Mouse (Mus musculus) myocyte (in vitro differentiated cells): ENCODE results near the gene Sstr4. TPM values are rescaled to one million over a fixed set of nuclear protein-coding genes. Genes with fewer than 3 reads are reported as not detected.

Experiments
- H3K27me3 ChIP-seq: one replicate; pipeline ENCODE4 v1.6.1; 2011; ENCODE audit not compliant: control insufficient read depth, insufficient read depth, insufficient read length
- H3K36me3 ChIP-seq: one replicate; pipeline ENCODE4 v1.6.1; 2011; ENCODE audit not compliant: control insufficient read depth, insufficient read depth
- H3K4me2 ChIP-seq: one replicate; pipeline ENCODE4 v1.6.1; 2011; ENCODE audit warnings: low read depth, control low read depth
- H3K4me3 ChIP-seq: one replicate; pipeline ENCODE4 v1.5.1; 2011; ENCODE audit warnings: mild to moderate bottlenecking, control low read depth, moderate library complexity
- H3K79me2 ChIP-seq: one replicate; pipeline ENCODE4 v1.6.1; 2011; ENCODE audit not compliant: control insufficient read depth, insufficient read depth
- H3ac ChIP-seq: one replicate; pipeline ENCODE4 v1.6.1; 2011; ENCODE audit not compliant: control insufficient read depth, insufficient read length
- CEBPB ChIP-seq: IDR thresholded peaks from 2 replicates; pipeline ENCODE4 v1.6.1; 2011; ENCODE audit warnings: mild to moderate bottlenecking, moderate library complexity; ENCODE audit not compliant: poor library complexity, insufficient read depth, severe bottlenecking
- E2F4 ChIP-seq: IDR thresholded peaks from one replicate; pipeline ENCODE4 v1.6.1; 2011; ENCODE audit warnings: mild to moderate bottlenecking, control low read depth, moderate library complexity; ENCODE audit not compliant: insufficient read depth
- MAX ChIP-seq: IDR thresholded peaks from one replicate; pipeline ENCODE4 v1.6.1; 2011; ENCODE audit warnings: low read depth, mild to moderate bottlenecking, control low read depth
- MYOD1 ChIP-seq, 3 experiments: IDR thresholded peaks; one replicate each; pipeline ENCODE4 v1.6.1; 2011; ENCODE audit warnings: control low read depth in 2 of 3, low read depth in 2 of 3, mild to moderate bottlenecking in 2 of 3, moderate library complexity in 1 of 3; ENCODE audit not compliant: insufficient read length in 2 of 3, control insufficient read depth in 1 of 3
- MYOG ChIP-seq, 3 experiments: IDR thresholded peaks; one replicate each; pipeline ENCODE4 v1.6.1; 2011; ENCODE audit warnings: control low read depth in 2 of 3, low read depth in 2 of 3, mild to moderate bottlenecking in 2 of 3; ENCODE audit not compliant: insufficient read length in 2 of 3, control insufficient read depth in 1 of 3, insufficient read depth in 1 of 3
- POLR2A ChIP-seq: IDR thresholded peaks from one replicate; pipeline ENCODE4 v1.6.1; 2011; ENCODE audit warnings: low read depth, mild to moderate bottlenecking, control low read depth, moderate library complexity; ENCODE audit not compliant: insufficient read length
- POLR2AphosphoS2 ChIP-seq: IDR thresholded peaks from one replicate; pipeline ENCODE4 v1.6.1; 2011; ENCODE audit warnings: low read depth, control low read depth; ENCODE audit not compliant: insufficient read length
- REST ChIP-seq: IDR thresholded peaks from one replicate; pipeline ENCODE4 v1.6.1; 2011; ENCODE audit warnings: mild to moderate bottlenecking, control low read depth, moderate library complexity; ENCODE audit not compliant: insufficient read depth, insufficient read length
- SRF ChIP-seq: IDR thresholded peaks from one replicate; pipeline ENCODE4 v1.6.1; 2011; ENCODE audit warnings: low read depth; ENCODE audit not compliant: control insufficient read depth, insufficient read length
- TCF12 ChIP-seq: IDR thresholded peaks from one replicate; pipeline ENCODE4 v1.6.1; 2011; ENCODE audit warnings: mild to moderate bottlenecking, control low read depth; ENCODE audit not compliant: poor library complexity, insufficient read depth, severe bottlenecking
- TCF3 ChIP-seq: IDR thresholded peaks from one replicate; pipeline ENCODE4 v1.6.1; 2011; ENCODE audit warnings: low read depth, control low read depth; ENCODE audit not compliant: insufficient read length
- USF1 ChIP-seq: IDR thresholded peaks from one replicate; pipeline ENCODE4 v1.6.1; 2011; ENCODE audit warnings: low read depth, mild to moderate bottlenecking, control low read depth, moderate library complexity
- polyA plus RNA-seq: library from polyadenylated mRNA; unstranded; fragments of >200 nt; fragmentation: generic; extraction: Trizol; gene quantifications from one replicate; pipeline ENCODE4 v1.2.1, GENCODE M21; 2012; ENCODE audit warnings: missing spikeins

Sstr4 gene
- polyA plus RNA-seq, 1 experiment, result not detected

GRCm38 (mm10) chr2:148441421-148441820, 46.3 kb downstream of the Sstr4 start:
- Histone ChIP-seq H3K4me2 (no peak overlapping the region), H3K4me3 (no peak overlapping the region), H3ac (no peak overlapping the region), H3K27me3 (no peaks in the 10 kb centered on the region), H3K36me3 (no peaks in the 10 kb centered on the region), H3K79me2 (no peaks in the 10 kb centered on the region)
- TF ChIP-seq SRF (no peak), POLR2A (no peak), POLR2AphosphoS2 (no peak), MYOD1 (IDR thresholded peaks at IDR 0.05; ENCODE audit: control insufficient read depth in 1 of 3, insufficient read length in 2 of 3, low read depth in 2 of 3) (no peak), TCF3 (no peak), REST (no peak), E2F4 (no peak), MAX (no peak), TCF12 (no peak), CEBPB (no peak), USF1 (no peak), MYOG (IDR thresholded peaks at IDR 0.05; ENCODE audit: control insufficient read depth in 1 of 3, insufficient read depth in 1 of 3, insufficient read length in 2 of 3, low read depth in 2 of 3) (no peak)

GRCm38 (mm10) chr2:148442172-148442571, 47.0 kb downstream of the Sstr4 start:
- no peak overlapping the region for H3K4me2 ChIP-seq
- H3ac ChIP-seq, result no peak overlapping the region
- TF ChIP-seq SRF (no peak), TCF3 (no peak), POLR2AphosphoS2 (no peak), CEBPB (no peak), MAX (no peak), MYOD1 (IDR thresholded peaks at IDR 0.05; ENCODE audit: control insufficient read depth in 1 of 3, insufficient read length in 2 of 3, low read depth in 2 of 3) (no peak), MYOG (IDR thresholded peaks at IDR 0.05; ENCODE audit: control insufficient read depth in 1 of 3, insufficient read depth in 1 of 3, insufficient read length in 2 of 3, low read depth in 2 of 3) (no peak), POLR2A (no peak), E2F4 (no peak), REST (no peak), USF1 (no peak), TCF12 (no peak)
- H3K36me3 ChIP-seq, result no peaks in the 10 kb centered on the region
- H3K27me3 ChIP-seq, result no peaks in the 10 kb centered on the region
- H3K4me3 ChIP-seq, result no peak overlapping the region
- H3K79me2 ChIP-seq, result no peaks in the 10 kb centered on the region

GRCm38 (mm10) chr2:148442710-148443109, 47.6 kb downstream of the Sstr4 start:
- Histone ChIP-seq H3ac (no peak overlapping the region), H3K4me2 (no peak overlapping the region), H3K79me2 (no peaks in the 10 kb centered on the region), H3K36me3 (no peaks in the 10 kb centered on the region), H3K4me3 (no peak overlapping the region), H3K27me3 (no peaks in the 10 kb centered on the region)
- TF ChIP-seq REST (no peak), TCF3 (no peak), CEBPB (no peak), TCF12 (no peak), E2F4 (no peak), MAX (no peak), POLR2AphosphoS2 (no peak)

GRCm38 (mm10) chr2:148443249-148443958, 48.3 kb downstream of the Sstr4 start, which contains the start of gene Cd93:
Cd93 (minus strand) TSS chr2:148443563.
- no peaks in the 10 kb centered on the region for H3K79me2 ChIP-seq
- TF ChIP-seq POLR2A, result no peak
- TF ChIP-seq CEBPB, result no peak
- H3K36me3 ChIP-seq, result no peaks in the 10 kb centered on the region
- H3K4me2 ChIP-seq, result no peak within 1 kb of the TSS
- H3K27me3 ChIP-seq, result no peaks in the 10 kb centered on the region
- no peak within 1 kb of the TSS for H3K4me3 ChIP-seq
- H3ac ChIP-seq, result no peak within 1 kb of the TSS

- Histone ChIP-seq H3K4me3 (no peak overlapping the region), H3K36me3 (no peaks in the 10 kb centered on the region), H3K4me2 (no peak overlapping the region), H3K79me2 (no peaks in the 10 kb centered on the region), H3K27me3 (no peaks in the 10 kb centered on the region), H3ac (no peak overlapping the region)
- TF ChIP-seq E2F4 (no peak), USF1 (no peak), POLR2A (no peak), CEBPB (no peak), POLR2AphosphoS2 (no peak), SRF (no peak), REST (no peak), TCF3 (no peak), MYOG (IDR thresholded peaks at IDR 0.05; ENCODE audit: control insufficient read depth in 1 of 3, insufficient read depth in 1 of 3, insufficient read length in 2 of 3, low read depth in 2 of 3) (no peak), MAX (no peak), TCF12 (no peak), MYOD1 (IDR thresholded peaks at IDR 0.05; ENCODE audit: control insufficient read depth in 1 of 3, insufficient read length in 2 of 3, low read depth in 2 of 3) (no peak)
Measured at GRCm38 (mm10) chr2:148444472-148444871, 49.3 kb downstream of the Sstr4 start.
